Mouse (Mus musculus): Measurements from ENCODE around the gene Nyap2. TPM values are rescaled to one million over a fixed set of nuclear protein-coding genes. Genes with fewer than 3 reads are reported as not detected.

Nyap2 gene
- total RNA-seq (2012; rRNA removed) (not detected in 2 replicates), total RNA-seq (2014; rRNA removed) (not detected in 2 replicates), polyA plus RNA-seq (2012; ENCODE audit: insufficient read length, low read depth) (not detected in 2 replicates)

DNA sequence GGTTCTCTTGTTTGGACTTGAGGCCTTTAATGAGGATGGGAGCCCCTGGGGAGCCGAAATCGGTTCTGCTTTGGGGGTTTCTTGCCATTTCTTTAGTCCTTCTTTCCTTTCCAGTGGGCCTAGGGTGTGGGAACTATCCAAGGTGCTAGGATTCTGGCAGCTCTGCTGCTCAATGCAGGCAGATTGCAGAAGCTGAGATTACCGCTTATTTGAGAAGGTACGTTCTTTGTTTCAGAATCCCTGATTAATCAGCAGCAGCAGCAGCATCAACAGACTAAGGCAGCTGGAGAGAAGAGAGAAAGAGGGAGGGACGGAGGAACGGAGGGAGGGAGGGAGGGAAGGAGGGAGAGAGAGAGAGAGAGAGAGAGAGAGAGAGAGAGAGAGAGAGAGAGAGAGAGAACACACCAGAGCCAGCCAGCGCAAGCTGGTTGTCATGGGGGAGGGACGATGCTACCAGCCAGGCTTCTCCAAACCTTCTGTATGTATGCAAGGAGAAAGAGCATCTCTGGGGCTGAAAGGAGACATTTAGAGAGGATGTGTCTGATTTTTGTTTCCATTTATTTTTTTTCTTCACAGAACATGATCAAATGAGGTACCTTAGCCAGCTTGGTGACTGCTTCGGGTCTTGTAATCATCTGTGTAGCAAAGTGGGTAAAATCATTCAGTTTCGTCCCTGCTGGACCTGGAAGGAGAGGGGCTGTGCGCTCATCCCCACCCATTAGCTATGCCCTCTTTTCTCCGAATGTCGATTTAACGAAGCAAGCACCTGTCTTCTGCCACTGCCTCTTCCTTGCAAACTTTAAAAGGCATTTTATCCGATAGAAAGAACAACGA, at the start of gene Nyap2:
Nyap2 (plus strand) TSS at position 120 of the 834 bp plus-strand sequence.
- Histone ChIP-seq H3K27ac (ENCODE audit: insufficient read depth, low read depth) (no peak within 1 kb of the TSS), H3K4me1 (ENCODE audit: control insufficient read depth in 1 of 2, insufficient read depth in 2 of 2) (no peaks in the 10 kb centered on the region), H3K4me3 (replicated peaks in 1 of 3; ENCODE audit: low read depth in 2 of 3, low read length in 2 of 3, poor library complexity in 1 of 3) (no peak within 1 kb of the TSS), H3K9me3 (replicated peaks; ENCODE audit: low read length) (no peaks in the 10 kb centered on the region), H3K27me3 (replicated peaks) (no peaks in the 10 kb centered on the region), H3K4me2 (ENCODE audit: insufficient read depth, low read depth, poor library complexity, severe bottlenecking) (no peak within 1 kb of the TSS), H3K79me2 (replicated peaks; ENCODE audit: control insufficient read depth, extremely low read depth, insufficient read depth, poor library complexity, severe bottlenecking) (no peaks in the 10 kb centered on the region), H3K9ac (ENCODE audit: insufficient read depth, low read depth) (no peak within 1 kb of the TSS), H3K36me3 (replicated peaks in 1 of 2; ENCODE audit: control insufficient read depth in 1 of 2, insufficient read depth in 1 of 2, low read length in 1 of 2) (no peaks in the 10 kb centered on the region)
- in situ Hi-C loops (cut with MboI; ENCODE audit: low pct_ligation_motif_present, low pct_unique_long_range_greater_than_20kb, low sequenced_read_pairs): no loop called here
- dilution Hi-C loops (cut with MboI; ENCODE audit: extremely low pct_ligation_motif_present, extremely low pct_unique_long_range_greater_than_20kb, low sequenced_read_pairs): no loop called here
- TF ChIP-seq MYC (IDR thresholded peaks at IDR 0.05; ENCODE audit: low read depth, low read length): no peak
- TF ChIP-seq ZMIZ1 (IDR thresholded peaks at IDR 0.05; ENCODE audit: low read depth, low read length): no peak
- no peak for TF ChIP-seq MEF2A (IDR thresholded peaks at IDR 0.05; ENCODE audit: borderline replicate concordance, low read depth, low read length)
- no peak for TF ChIP-seq UBTF (IDR thresholded peaks at IDR 0.05; ENCODE audit: low read depth, low read length)
- TF ChIP-seq JUND (conservative IDR thresholded peaks at IDR 0.05; ENCODE audit: low read depth, low read length): no peak
- no peak for TF ChIP-seq ZC3H11A (IDR thresholded peaks at IDR 0.05; ENCODE audit: low read depth, low read length)
- no peak for DNase-seq (ENCODE audit: extremely low read depth)

DNA sequence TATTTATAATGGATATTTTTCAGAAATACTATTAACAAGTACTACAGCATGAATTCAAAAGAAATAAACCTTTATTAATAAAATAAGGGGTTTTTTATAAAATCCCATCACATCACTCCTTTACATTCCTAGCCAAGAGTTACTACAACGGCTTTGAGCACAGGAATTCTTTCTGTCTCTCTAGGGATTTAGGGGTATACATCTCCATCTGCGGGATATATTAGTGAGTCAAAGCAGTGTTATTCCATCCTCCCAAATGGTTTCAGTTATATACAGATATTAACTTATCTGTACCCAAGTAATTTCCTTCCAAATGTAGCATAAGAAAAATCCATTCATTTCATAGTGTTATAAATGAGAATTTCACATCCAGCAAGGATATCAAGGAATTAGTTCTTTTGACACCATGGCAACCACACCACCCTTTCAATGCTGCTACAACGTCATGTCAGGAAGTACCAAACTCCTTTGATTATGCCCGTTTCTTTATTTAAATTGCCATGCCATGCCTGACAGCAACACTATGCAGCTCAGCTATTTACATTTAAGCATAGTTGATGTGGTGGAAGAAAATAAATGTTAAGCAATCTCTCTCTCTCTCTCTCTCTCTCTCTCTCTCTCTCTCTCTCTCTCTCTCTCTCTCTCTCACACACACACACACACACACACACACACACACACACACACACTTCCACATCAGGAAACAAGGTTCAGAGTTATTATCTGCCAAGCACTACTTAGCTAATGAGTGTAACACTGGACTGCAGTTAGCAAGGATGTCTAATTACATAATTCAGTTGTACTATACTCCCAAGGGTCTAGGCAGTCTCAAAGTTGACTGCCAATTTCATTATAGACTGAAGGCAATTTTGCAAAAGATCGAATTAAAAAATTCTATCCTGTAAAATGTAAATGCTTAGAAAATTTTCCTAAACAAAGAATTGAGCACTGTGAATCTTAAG, 33.6 kb upstream of the Nyap2 start:
- dilution Hi-C loops (cut with MboI; ENCODE audit: extremely low pct_ligation_motif_present, extremely low pct_unique_long_range_greater_than_20kb, low sequenced_read_pairs) (no loop called here), in situ Hi-C loops (cut with MboI; ENCODE audit: low pct_ligation_motif_present, low pct_unique_long_range_greater_than_20kb, low sequenced_read_pairs) (no loop called here)
- TF ChIP-seq JUN (IDR thresholded peaks at IDR 0.05; ENCODE audit: insufficient read depth, low read depth, low read length): no peak
- no peak for TF ChIP-seq NRF1 (IDR thresholded peaks at IDR 0.05; ENCODE audit: low read depth, low read length)
- no peak for TF ChIP-seq ETS1 (conservative IDR thresholded peaks at IDR 0.05; ENCODE audit: low read depth, low read length)
- no peak for TF ChIP-seq SMC3 (IDR thresholded peaks at IDR 0.05; ENCODE audit: low read depth, low read length)
- TF ChIP-seq ZKSCAN1 (IDR thresholded peaks at IDR 0.05; ENCODE audit: borderline replicate concordance, low read depth, low read length): no peak
- TF ChIP-seq ZC3H11A (IDR thresholded peaks at IDR 0.05; ENCODE audit: low read depth, low read length): no peak
- TF ChIP-seq NELFE (IDR thresholded peaks at IDR 0.05; ENCODE audit: low read depth, low read length): no peak
- TF ChIP-seq HCFC1 (IDR thresholded peaks at IDR 0.05; ENCODE audit: low read depth, low read length): no peak
- TF ChIP-seq ZMIZ1 (IDR thresholded peaks at IDR 0.05; ENCODE audit: low read depth, low read length): no peak
- no peak for TF ChIP-seq ZNF384 (IDR thresholded peaks at IDR 0.05; ENCODE audit: low read depth, low read length)
- no peak for TF ChIP-seq BHLHE40 (IDR thresholded peaks at IDR 0.05; ENCODE audit: low read depth, low read length)
- no peak for TF ChIP-seq UBTF (IDR thresholded peaks at IDR 0.05; ENCODE audit: low read depth, low read length)
- no peak for TF ChIP-seq RCOR1 (conservative IDR thresholded peaks at IDR 0.05; ENCODE audit: low read depth, low read length)
- H3K9ac ChIP-seq (ENCODE audit: insufficient read depth, low read depth): no peak overlapping the region
- H3K36me3 ChIP-seq (replicated peaks in 1 of 2; ENCODE audit: control insufficient read depth in 1 of 2, insufficient read depth in 1 of 2, low read length in 1 of 2): no peaks in the 10 kb centered on the region
- H3K79me2 ChIP-seq (replicated peaks; ENCODE audit: control insufficient read depth, extremely low read depth, insufficient read depth, poor library complexity, severe bottlenecking): no peaks in the 10 kb centered on the region
- no peaks in the 10 kb centered on the region for H3K4me1 ChIP-seq (ENCODE audit: control insufficient read depth in 1 of 2, insufficient read depth in 2 of 2)
- no peaks in the 10 kb centered on the region for H3K9me3 ChIP-seq (replicated peaks; ENCODE audit: low read length)
- H3K27ac ChIP-seq (ENCODE audit: insufficient read depth, low read depth): no peak overlapping the region
- H3K4me3 ChIP-seq (replicated peaks in 1 of 3; ENCODE audit: low read depth in 2 of 3, low read length in 2 of 3, poor library complexity in 1 of 3): no peak overlapping the region
- H3K27me3 ChIP-seq (replicated peaks): no peaks in the 10 kb centered on the region
- no peak overlapping the region for H3K4me2 ChIP-seq (ENCODE audit: insufficient read depth, low read depth, poor library complexity, severe bottlenecking)
- no peak for DNase-seq (ENCODE audit: extremely low read depth)
